Mouse (Mus musculus) lung, embryonic 14.5 days (tissue): ENCODE data around the gene Fam57b. TPM values are rescaled to one million over a fixed set of nuclear protein-coding genes. Genes with fewer than 3 reads are reported as not detected.

ENCODE experiments used
- ATAC-seq: fragments of 200-750 bp; cut with Nextera tagmentation; 2 replicates; pipeline ENCODE4 v1.8.0; 2017; ENCODE audit warnings: mild to moderate bottlenecking, moderate TSS enrichment, moderate library complexity; ENCODE audit not compliant: insufficient read depth
- DNase-seq: peaks from one replicate; pipeline ENCODE4 v3.0.0-alpha.2; 2015
- H3K27ac ChIP-seq: fragments of 300-500 bp; sonication (generic); 2 replicates; pipeline ENCODE4 v1.5.1; 2014; ENCODE audit warnings: low read depth, mild to moderate bottlenecking, moderate library complexity
- H3K27me3 ChIP-seq: fragments of 300-500 bp; sonication (generic); 2 replicates; pipeline ENCODE4 v1.6.1; 2014; ENCODE audit warnings: low read length, control low read depth; ENCODE audit not compliant: insufficient read depth
- H3K36me3 ChIP-seq: fragments of 300-500 bp; sonication (generic); 2 replicates; pipeline ENCODE4 v1.6.1; 2014; ENCODE audit warnings: control low read depth; ENCODE audit not compliant: insufficient read depth
- H3K4me1 ChIP-seq: fragments of 300-500 bp; sonication (generic); 2 replicates; pipeline ENCODE4 v1.6.1; 2014; ENCODE audit warnings: antibody characterized with exemption, control low read depth; ENCODE audit not compliant: insufficient read depth
- H3K4me2 ChIP-seq: fragments of 300-500 bp; sonication (generic); 2 replicates; pipeline ENCODE4 v1.6.1; 2014; ENCODE audit warnings: mild to moderate bottlenecking
- H3K4me3 ChIP-seq: fragments of 300-500 bp; sonication (generic); 2 replicates; pipeline ENCODE4 v1.5.1; 2014; ENCODE audit warnings: low read depth, low read length
- H3K9ac ChIP-seq: fragments of 300-500 bp; sonication (generic); 2 replicates; pipeline ENCODE4 v1.6.1; 2014
- H3K9me3 ChIP-seq: fragments of 300-500 bp; sonication (generic); 2 replicates; pipeline ENCODE4 v1.6.1; 2016; ENCODE audit warnings: low read depth, low read length, control low read depth
- CTCF ChIP-seq: IDR thresholded peaks from 2 replicates; pipeline ENCODE4 v1.5.1; 2016; ENCODE audit warnings: antibody characterized with exemption, low read depth
- WGBS: fragments of 180-500 bp; shearing (Covaris S2); extraction: QIAGEN DNeasy Blood & Tissue Kit; methylation state at CpG from one replicate; pipeline ENCODE4 v1.1.7; 2014; 5-methylcytosine and 5-hydroxymethylcytosine counted together
- polyA plus RNA-seq: library from polyadenylated mRNA; unstranded; fragments of >200 nt; fragmentation: Nextera tagmentation; extraction: Ambion mirVana; gene quantifications from 2 replicates; pipeline ENCODE4 v1.2.1, GENCODE M21; 2014

Fam57b gene
- polyA plus RNA-seq, 1 experiment from 2014 or later = 0.17 TPM

GRCm38 (mm10) chr7:126767001-126767400, 30.5 kb upstream of the Fam57b start:
- H3K4me3 ChIP-seq = no peak overlapping the region
- H3K4me1 ChIP-seq = no peaks in the 10 kb centered on the region
- no peak for TF ChIP-seq CTCF
- no peak overlapping the region for H3K9ac ChIP-seq
- ATAC-seq = no peak
- H3K36me3 ChIP-seq = peaks cover 98% of the 10 kb centered on the region
- DNase-seq = no peak
- no peak overlapping the region for H3K27ac ChIP-seq
- no peaks in the 10 kb centered on the region for H3K9me3 ChIP-seq
- no peak overlapping the region for H3K4me2 ChIP-seq
- WGBS = 90% methylated on average over 8 of the region's 8 CpGs
- no peaks in the 10 kb centered on the region for H3K27me3 ChIP-seq

DNA sequence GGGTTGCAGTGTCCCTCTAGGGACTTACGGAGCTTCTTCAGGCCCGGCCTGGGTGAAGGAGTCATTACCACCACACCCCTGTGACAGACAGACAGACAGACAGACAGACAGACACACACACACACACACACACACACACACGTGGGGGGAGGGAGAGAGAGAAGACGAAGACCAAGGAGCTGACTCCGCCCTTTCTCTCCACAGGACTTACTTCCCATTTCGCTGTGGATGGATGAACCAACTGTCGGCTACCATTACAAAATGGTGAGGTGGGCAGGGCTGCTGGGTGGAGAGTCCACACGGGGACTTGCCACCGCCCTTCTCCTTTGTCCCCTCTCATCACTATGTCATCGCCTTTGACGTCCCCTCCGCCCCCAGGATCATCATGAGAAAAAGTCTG, 26.7 kb upstream of the Fam57b start:
- no peak overlapping the region for H3K27ac ChIP-seq
- no peak for DNase-seq

GRCm38 (mm10) chr7:126773351-126773750, 24.1 kb upstream of the Fam57b start:
- Histone ChIP-seq H3K9ac (no peak overlapping the region), H3K36me3 (peaks cover 58% of the 10 kb centered on the region), H3K4me2 (no peak overlapping the region), H3K4me3 (no peak overlapping the region), H3K27me3 (no peaks in the 10 kb centered on the region), H3K4me1 (0 out of 2 replicates have a peak, but pooled peaks cover 13% of the 10 kb centered on the region), H3K9me3 (no peaks in the 10 kb centered on the region), H3K27ac (no peak overlapping the region)
- no peak for TF ChIP-seq CTCF
- no peak for DNase-seq
- ATAC-seq = no peak
- WGBS = 69% methylated on average over 2 of the region's 2 CpGs

More for the DNA sequence above, 26.7 kb upstream of the Fam57b start:
- no peak for ATAC-seq
- H3K4me2 ChIP-seq = no peak overlapping the region
- 83% methylated on average over 12 of the region's 12 CpGs for WGBS
- no peaks in the 10 kb centered on the region for H3K9me3 ChIP-seq
- TF ChIP-seq CTCF = no peak
- 0 out of 2 replicates have a peak, but pooled peaks cover under 1% of the 10 kb centered on the region for H3K4me1 ChIP-seq
- H3K36me3 ChIP-seq = peaks cover 83% of the 10 kb centered on the region
- no peak overlapping the region for H3K4me3 ChIP-seq
- H3K9ac ChIP-seq = no peak overlapping the region
- H3K27me3 ChIP-seq = no peaks in the 10 kb centered on the region

- ATAC-seq = no peak
- H3K4me3 ChIP-seq = no peak overlapping the region
- no peaks in the 10 kb centered on the region for H3K9me3 ChIP-seq
- H3K36me3 ChIP-seq = peaks cover 51% of the 10 kb centered on the region
- no peak overlapping the region for H3K9ac ChIP-seq
- H3K4me1 ChIP-seq = 0 out of 2 replicates have a peak, but pooled peaks cover 13% of the 10 kb centered on the region
- no peak overlapping the region for H3K4me2 ChIP-seq
- no peak overlapping the region for H3K27ac ChIP-seq
- no peak for TF ChIP-seq CTCF
- no peaks in the 10 kb centered on the region for H3K27me3 ChIP-seq
- no peak for DNase-seq
- WGBS = 71% methylated on average over 2 of the region's 2 CpGs
Observed at GRCm38 (mm10) chr7:126774463-126774862, 23.0 kb upstream of the Fam57b start.

DNA sequence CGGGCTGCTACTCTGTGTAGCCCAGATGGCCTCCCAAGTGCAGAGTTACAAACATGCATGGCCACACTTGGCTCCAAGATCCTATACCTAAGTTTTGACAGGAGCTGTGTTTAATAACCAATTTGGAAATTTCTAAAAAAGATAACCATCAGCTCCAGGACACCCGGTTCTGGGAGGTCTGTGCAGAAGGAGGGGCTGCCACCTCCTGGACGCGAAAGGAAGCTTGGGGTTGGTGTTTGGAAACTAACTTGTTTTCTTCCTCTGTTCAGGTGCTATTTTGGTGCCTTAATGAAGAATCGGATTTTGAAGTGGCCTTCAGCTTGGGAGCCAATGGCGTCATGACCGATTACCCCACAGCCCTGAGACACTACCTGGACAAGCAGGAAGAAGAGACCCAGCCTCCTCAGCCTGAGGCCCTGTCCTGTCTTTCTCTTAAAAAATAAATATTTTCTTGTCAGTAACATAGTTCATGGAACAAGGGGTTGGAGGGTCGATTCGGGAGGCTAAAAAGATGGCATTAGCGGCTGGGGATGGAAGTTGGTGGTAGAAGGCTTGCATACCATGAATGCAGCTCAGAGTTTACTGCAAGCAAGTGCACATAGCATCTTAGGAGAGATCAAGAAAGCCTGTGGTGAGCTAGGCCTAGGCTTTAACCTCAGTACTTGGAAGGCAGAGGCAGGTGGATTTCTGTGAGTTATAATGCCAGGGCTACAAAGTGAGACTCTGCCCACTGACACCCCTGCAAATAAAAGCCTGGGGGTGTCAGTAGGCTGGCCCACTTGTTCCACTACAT, 22.1 kb upstream of the Fam57b start:
- 77% methylated on average over 10 of the region's 10 CpGs for WGBS
- ATAC-seq (no peak), DNase-seq (no peak)
- Histone ChIP-seq H3K27ac (no peak overlapping the region; the same call in 1 of the 2 replicates), H3K27me3 (no peaks in the 10 kb centered on the region), H3K4me3 (no peak overlapping the region), H3K4me1 (0 out of 2 replicates have a peak, but pooled peaks cover 21% of the 10 kb centered on the region), H3K36me3 (peaks cover 42% of the 10 kb centered on the region), H3K4me2 (peak overlapping the region; percentile 87; the same call in 1 of the 2 replicates), H3K9me3 (no peaks in the 10 kb centered on the region), H3K9ac (peak overlapping the region; percentile 86; the same call in 1 of the 2 replicates)
- no peak for TF ChIP-seq CTCF

DNA sequence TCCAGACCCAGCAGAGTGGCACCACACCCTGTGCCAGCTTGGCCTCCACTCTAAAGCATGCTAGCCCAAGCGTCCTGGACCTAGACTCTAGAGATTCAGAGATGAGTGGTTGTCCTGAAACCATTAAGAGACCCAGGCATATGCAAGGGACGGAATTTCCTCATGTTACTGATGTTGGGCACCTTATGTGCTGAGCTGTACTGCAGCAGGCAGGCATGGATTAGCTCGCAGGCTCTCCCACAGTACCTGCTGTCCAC, 21.6 kb upstream of the Fam57b start:
- peak overlapping the region; percentile 72; the same call in 1 of the 2 replicates for H3K27ac ChIP-seq
- DNase-seq (no peak), ATAC-seq (no peak)
- no peak for TF ChIP-seq CTCF
- no peaks in the 10 kb centered on the region for H3K9me3 ChIP-seq
- H3K4me2 ChIP-seq = peak overlapping the region; percentile 87
- 0 out of 2 replicates have a peak, but pooled peaks cover 22% of the 10 kb centered on the region for H3K4me1 ChIP-seq
- WGBS = 56% methylated on average over 3 of the region's 3 CpGs
- peak overlapping the region; percentile 86; the same call in 1 of the 2 replicates for H3K9ac ChIP-seq
- H3K36me3 ChIP-seq = peaks cover 37% of the 10 kb centered on the region
- peak overlapping the region; percentile 73 for H3K4me3 ChIP-seq
- no peaks in the 10 kb centered on the region for H3K27me3 ChIP-seq

DNA sequence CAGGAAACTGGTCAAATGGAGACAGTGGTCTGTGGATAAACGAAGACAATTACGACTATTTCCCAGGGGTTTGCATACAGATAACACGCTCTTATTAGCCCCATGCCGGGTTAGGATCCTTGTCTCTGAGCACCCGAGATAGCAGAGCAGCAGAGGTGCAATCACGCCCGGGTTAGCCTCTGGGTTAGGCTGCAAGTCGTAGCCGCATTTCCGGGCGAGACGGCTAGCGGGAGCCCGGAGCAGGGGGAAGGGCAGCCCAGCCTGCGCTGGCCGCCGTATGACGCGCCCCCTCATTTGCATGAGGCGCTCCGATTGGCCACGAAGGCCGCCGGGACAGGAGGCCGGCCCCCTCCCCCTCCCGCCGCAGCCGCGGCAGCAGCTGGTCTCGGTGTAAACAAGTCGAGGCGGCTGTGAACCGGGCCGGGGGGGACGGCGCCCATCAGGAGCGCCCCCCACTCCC, 20.8 kb upstream of the Fam57b start, which contains the start of gene Ypel3:
TSS of gene Ypel3 (plus strand) at position 358 of the 460 bp plus-strand sequence.
- no peaks in the 10 kb centered on the region for H3K27me3 ChIP-seq
- peak; percentile 88 for ATAC-seq
- H3K4me1 ChIP-seq = peaks cover 27% of the 10 kb centered on the region

More for the DNA sequence above, 20.8 kb upstream of the Fam57b start, which contains the start of gene Ypel3:
- under 1% methylated on average over 33 of the region's 37 CpGs for whole genome bisulfite sequencing
- no peak for TF ChIP-seq CTCF
- Histone ChIP-seq H3K4me3 (peak within 1 kb of the TSS; percentile 73), H3K4me2 (peak within 1 kb of the TSS; percentile 87), H3K9me3 (no peaks in the 10 kb centered on the region), H3K36me3 (peaks cover 30% of the 10 kb centered on the region), H3K9ac (peak within 1 kb of the TSS; percentile 86), H3K27ac (peak within 1 kb of the TSS; percentile 87)
- peak; percentile 96 for DNase-seq
